Mouse (Mus musculus) C2C12 (cell line): ENCODE measurements at regions not wholly inside any gene's neighbourhood (a gene's known extent, or its start where the extent isn't known, plus 50 kb on each side); places are given as distances from the start of the nearest gene placed in this dataset.
"Not testable (repeated sequence)": the region's sequence is repeated elsewhere in the genome, so short reads cannot be mapped to it uniquely, and the experiment has no call there.

Experiments used
- H3K27me3 ChIP-seq: one replicate; pipeline ENCODE4 v1.6.1; 2011; ENCODE audit not compliant: control insufficient read depth, insufficient read depth, insufficient read length
- H3K36me3 ChIP-seq: one replicate; pipeline ENCODE4 v1.6.1; 2011; ENCODE audit not compliant: control insufficient read depth, insufficient read depth
- H3K4me3 ChIP-seq: one replicate; pipeline ENCODE4 v1.5.1; 2011; ENCODE audit warnings: mild to moderate bottlenecking, control low read depth; ENCODE audit not compliant: poor library complexity, insufficient read depth, severe bottlenecking
- H3K79me2 ChIP-seq: one replicate; pipeline ENCODE4 v1.6.1; 2011; ENCODE audit not compliant: control insufficient read depth, insufficient read depth
- H3K79me3 ChIP-seq: one replicate; pipeline ENCODE4 v1.6.1; 2011; ENCODE audit warnings: low read depth, control low read depth
- H3ac ChIP-seq: one replicate; pipeline ENCODE3; 2011; ENCODE audit warnings: low read depth; ENCODE audit not compliant: control insufficient read depth, insufficient read length
- CEBPB ChIP-seq: IDR thresholded peaks from one replicate; pipeline ENCODE4 v1.6.1; 2011; ENCODE audit warnings: low read depth, mild to moderate bottlenecking, control low read depth, moderate library complexity
- CTCF ChIP-seq: IDR thresholded peaks from one replicate; pipeline ENCODE4 v1.5.1; 2011; ENCODE audit not compliant: control insufficient read depth, insufficient read depth, insufficient read length
- FOSL1 ChIP-seq: IDR thresholded peaks from one replicate; pipeline ENCODE4 v1.8.0; 2011; ENCODE audit warnings: mild to moderate bottlenecking, low read length; ENCODE audit not compliant: poor library complexity, insufficient read depth, severe bottlenecking
- MAX ChIP-seq: IDR thresholded peaks from one replicate; pipeline ENCODE4 v1.6.1; 2011; ENCODE audit warnings: mild to moderate bottlenecking, control low read depth
- MYOD1 ChIP-seq: IDR thresholded peaks from one replicate; pipeline ENCODE4 v1.6.1; 2011; ENCODE audit warnings: low read depth; ENCODE audit not compliant: control insufficient read depth, insufficient read length
- MYOG ChIP-seq: IDR thresholded peaks from one replicate; pipeline ENCODE4 v1.6.1; 2011; ENCODE audit not compliant: control insufficient read depth, insufficient read length; ENCODE audit errors: extremely low read depth
- USF1 ChIP-seq: IDR thresholded peaks from one replicate; pipeline ENCODE4 v1.6.1; 2011; ENCODE audit warnings: low read depth, mild to moderate bottlenecking, control low read depth, moderate library complexity

GRCm38 (mm10) chr14:26319821-26320220 is 62.1 kb downstream of the Duxbl3 start:
- not testable (repeated sequence) for H3ac ChIP-seq, H3K79me3 ChIP-seq, H3K79me2 ChIP-seq, H3K4me3 ChIP-seq, H3K36me3 ChIP-seq
- H3K27me3 ChIP-seq, result peaks cover 17% of the 10 kb centered on the region

GRCm38 (mm10) chr14:26320736-26321135 is 63.0 kb downstream of the Duxbl3 start:
- H3K79me3 ChIP-seq, result no peaks in the 10 kb centered on the region
- H3K79me2 ChIP-seq, result no peaks in the 10 kb centered on the region
- no peak overlapping the region for H3ac ChIP-seq
- no peaks in the 10 kb centered on the region for H3K36me3 ChIP-seq
- peaks cover 17% of the 10 kb centered on the region for H3K27me3 ChIP-seq
- H3K4me3 ChIP-seq, result no peak overlapping the region
- TF ChIP-seq MYOD1 (no peak), MAX (no peak), CTCF (no peak), MYOG (no peak), USF1 (no peak), CEBPB (no peak), FOSL1 (no peak)

- H3K27me3 ChIP-seq, result peaks cover 22% of the 10 kb centered on the region
- no peak for TF ChIP-seq CTCF
- TF ChIP-seq FOSL1, result no peak
- no peak for TF ChIP-seq USF1
- TF ChIP-seq MYOG, result no peak
- TF ChIP-seq MYOD1, result no peak
- TF ChIP-seq MAX, result no peak
- no peak for TF ChIP-seq CEBPB
- no peak overlapping the region for H3K4me3 ChIP-seq
- no peak overlapping the region for H3ac ChIP-seq
- no peaks in the 10 kb centered on the region for H3K36me3 ChIP-seq
- H3K79me3 ChIP-seq, result no peaks in the 10 kb centered on the region
- H3K79me2 ChIP-seq, result no peaks in the 10 kb centered on the region
Measured at GRCm38 (mm10) chr14:26328562-26328961, 70.8 kb downstream of the Duxbl3 start.

DNA sequence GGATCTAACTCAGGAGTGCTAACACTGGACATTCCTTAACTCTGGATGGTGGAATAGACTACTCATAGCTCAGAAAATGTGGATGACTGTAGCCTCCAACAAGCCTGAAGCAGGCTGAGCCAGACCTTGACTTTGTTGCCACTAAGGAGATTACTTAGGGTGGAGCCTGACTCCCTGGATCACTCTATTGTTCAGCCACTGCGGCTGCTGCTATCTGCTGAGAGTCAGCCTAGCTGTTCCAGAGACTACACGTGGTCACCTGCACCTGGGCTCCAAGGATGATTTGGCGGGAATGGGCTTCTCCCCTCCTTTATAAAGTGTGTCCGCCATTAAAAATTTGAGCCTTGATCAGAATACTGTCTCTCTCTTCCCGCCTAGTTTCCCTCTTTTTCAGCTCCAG is 83.3 kb downstream of the Duxbl3 start:
- Histone ChIP-seq H3ac (no peak overlapping the region), H3K27me3 (peaks cover 52% of the 10 kb centered on the region), H3K36me3 (no peaks in the 10 kb centered on the region), H3K4me3 (no peak overlapping the region), H3K79me3 (no peaks in the 10 kb centered on the region), H3K79me2 (no peaks in the 10 kb centered on the region)
- TF ChIP-seq USF1, result no peak
- TF ChIP-seq MYOG, result no peak
- no peak for TF ChIP-seq MYOD1
- no peak for TF ChIP-seq CEBPB
- no peak for TF ChIP-seq FOSL1
- no peak for TF ChIP-seq CTCF
- TF ChIP-seq MAX, result no peak

GRCm38 (mm10) chr14:26345227-26345626 is 87.5 kb downstream of the Duxbl3 start:
- TF ChIP-seq CEBPB (no peak), CTCF (no peak), FOSL1 (no peak), MAX (no peak), MYOG (no peak), USF1 (no peak), MYOD1 (no peak)
- Histone ChIP-seq H3K79me3 (no peaks in the 10 kb centered on the region), H3K79me2 (no peaks in the 10 kb centered on the region), H3K36me3 (no peaks in the 10 kb centered on the region), H3K27me3 (peaks cover 52% of the 10 kb centered on the region), H3ac (no peak overlapping the region), H3K4me3 (no peak overlapping the region)

- H3K36me3 ChIP-seq, result no peaks in the 10 kb centered on the region
- no peak for TF ChIP-seq FOSL1
- TF ChIP-seq CTCF, result no peak
- TF ChIP-seq MAX, result no peak
- H3K4me3 ChIP-seq, result no peak overlapping the region
- no peaks in the 10 kb centered on the region for H3K79me2 ChIP-seq
- H3ac ChIP-seq, result no peak overlapping the region
- H3K27me3 ChIP-seq, result peaks cover 48% of the 10 kb centered on the region
- H3K79me3 ChIP-seq, result no peaks in the 10 kb centered on the region
Measured at GRCm38 (mm10) chr14:26347296-26347695, 89.5 kb downstream of the Duxbl3 start.
